Mouse (Mus musculus) adipocyte (in vitro differentiated cells): ENCODE data around the gene Gm49393.
"Not testable (repeated sequence)": the region's sequence is repeated elsewhere in the genome, so short reads cannot be mapped to it uniquely, and the experiment has no call there.

ENCODE experiments used
- DNase-seq: peaks from one replicate; pipeline ENCODE4 v3.0.0-alpha.2; 2016; ENCODE audit warnings: low spot score

The Gm49393 gene

DNA sequence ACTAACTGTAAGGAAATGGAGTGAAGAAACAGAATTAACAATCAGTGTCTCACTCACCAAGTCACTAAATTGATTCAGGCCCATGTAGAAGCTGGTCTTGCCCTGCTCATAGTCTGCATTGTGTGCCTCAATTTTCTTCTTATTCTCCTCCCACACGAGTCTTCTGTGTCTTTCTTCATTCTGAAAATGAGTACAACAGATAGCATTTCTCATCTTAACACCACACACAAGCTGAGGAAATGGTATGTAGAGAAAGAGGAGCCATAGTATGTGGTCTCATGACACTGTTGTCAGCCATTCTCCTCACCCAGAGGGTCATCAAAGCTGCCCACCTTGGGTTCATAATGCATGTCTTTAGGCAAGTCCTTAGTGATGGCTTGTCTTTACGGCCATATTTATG lies at the start of gene Gm49393:
Gene Gm49393 (minus strand): TSS at position 101 of the 400 bp plus-strand sequence.
- DNase-seq = not testable (repeated sequence)

DNA sequence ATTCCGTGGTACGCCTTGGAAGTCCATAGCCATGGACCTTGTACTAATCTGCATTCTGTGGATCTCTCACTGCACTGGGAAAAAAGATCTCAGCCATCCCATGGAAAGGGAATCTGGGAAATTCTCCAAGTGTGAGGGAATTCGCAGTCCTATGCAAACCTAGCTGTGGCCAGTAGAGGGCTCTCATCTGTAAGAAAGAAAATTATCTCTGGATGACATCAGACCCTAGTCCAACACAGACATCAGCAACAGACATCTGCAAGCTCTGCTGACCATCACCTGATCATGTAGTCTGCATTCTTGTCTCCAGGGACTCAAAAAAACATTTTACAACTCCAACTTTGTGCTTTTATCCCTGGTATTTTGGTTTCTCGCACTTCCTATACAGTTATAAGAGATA lies 36.9 kb upstream of the Gm49393 start:
- DNase-seq = peak; percentile 35

DNA sequence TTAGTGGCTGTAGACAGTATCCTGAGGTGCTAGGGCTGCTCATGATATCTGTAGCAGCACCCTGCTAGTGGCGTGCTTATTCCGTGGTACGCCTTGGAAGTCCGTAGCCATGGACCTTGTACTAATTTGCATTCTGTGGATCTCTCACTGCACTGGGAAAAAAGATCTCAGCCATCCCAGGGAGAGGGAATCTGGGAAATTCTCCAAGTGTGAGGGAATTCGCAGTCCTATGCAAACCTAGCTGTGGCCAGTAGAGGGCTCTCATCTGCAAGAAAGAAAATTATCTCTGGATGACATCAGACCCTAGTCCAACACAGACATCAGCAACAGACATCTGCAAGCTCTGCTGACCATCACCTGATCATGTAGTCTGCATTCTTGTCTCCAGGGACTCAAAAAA lies 28.6 kb upstream of the Gm49393 start:
- not testable (repeated sequence) for DNase-seq

DNA sequence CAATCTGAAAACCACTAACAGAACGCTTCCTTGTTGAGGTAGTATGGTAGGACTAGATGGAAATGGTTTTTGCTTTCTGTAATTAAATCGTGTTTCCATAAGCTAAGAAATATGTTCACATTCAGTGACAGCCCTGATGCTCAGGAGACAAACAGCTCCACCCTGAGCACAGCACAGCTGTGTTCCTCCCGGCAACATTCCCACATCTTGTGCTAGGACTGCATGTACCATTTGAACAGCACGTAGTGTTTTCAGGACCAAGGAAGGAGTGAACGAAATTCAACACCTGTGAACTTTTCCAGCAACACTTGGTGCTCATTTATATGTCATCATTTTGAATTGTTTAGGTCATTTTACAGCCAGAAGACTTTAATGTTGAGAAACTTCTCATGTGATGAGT lies 26.3 kb upstream of the Gm49393 start:
- DNase-seq = no peak

DNA sequence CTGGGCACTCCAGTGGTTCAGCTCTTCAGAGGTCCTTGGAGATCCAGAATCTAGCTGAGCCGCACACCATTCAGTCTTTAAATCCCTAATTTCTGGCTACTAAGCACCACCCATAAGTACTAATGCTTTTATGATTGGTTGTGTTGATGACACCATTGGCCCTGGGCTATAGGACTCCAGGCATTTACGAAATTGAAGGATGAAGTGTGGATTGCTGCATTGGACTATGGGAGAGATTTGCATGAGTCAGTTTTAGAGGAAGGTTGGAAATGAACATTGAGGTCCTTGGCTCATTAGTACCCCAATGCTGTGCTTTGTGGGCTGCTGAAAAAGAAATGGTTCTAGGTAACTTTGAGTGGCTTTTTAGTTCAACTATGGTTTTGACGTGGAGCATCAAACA lies 6.5 kb upstream of the Gm49393 start, which contains the start of gene Tpbpa:
Gene Tpbpa (minus strand): TSS at position 101 of the 400 bp plus-strand sequence.
- DNase-seq = not testable (repeated sequence)

DNA sequence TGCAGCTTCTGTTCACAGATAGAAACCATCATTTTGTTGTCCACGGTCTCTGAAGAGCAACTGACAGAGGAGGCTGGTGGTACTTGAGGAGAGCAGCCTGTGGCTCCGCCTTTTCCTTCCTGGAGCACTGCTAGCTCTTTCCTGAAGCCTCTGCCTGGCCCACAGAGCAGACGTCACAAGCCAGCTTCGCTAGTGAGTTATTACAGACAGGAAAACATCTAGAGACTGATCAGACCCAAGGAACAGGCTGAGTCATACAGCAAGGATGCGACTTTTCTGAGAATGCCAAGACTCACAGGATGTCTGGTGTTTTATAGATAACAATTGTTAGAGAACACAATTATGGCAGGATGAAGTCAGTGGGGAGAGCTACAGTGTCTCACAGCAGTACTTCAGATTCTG lies 1.1 kb upstream of the Gm49393 start, which contains the start of the genes Gm49391 and Ctla2a:
Gene Gm49391 (minus strand): TSS at position 72 of the 402 bp plus-strand sequence.
Gene Ctla2a (minus strand): TSS at position 126 of the 402 bp plus-strand sequence.
- no peak for DNase-seq

DNA sequence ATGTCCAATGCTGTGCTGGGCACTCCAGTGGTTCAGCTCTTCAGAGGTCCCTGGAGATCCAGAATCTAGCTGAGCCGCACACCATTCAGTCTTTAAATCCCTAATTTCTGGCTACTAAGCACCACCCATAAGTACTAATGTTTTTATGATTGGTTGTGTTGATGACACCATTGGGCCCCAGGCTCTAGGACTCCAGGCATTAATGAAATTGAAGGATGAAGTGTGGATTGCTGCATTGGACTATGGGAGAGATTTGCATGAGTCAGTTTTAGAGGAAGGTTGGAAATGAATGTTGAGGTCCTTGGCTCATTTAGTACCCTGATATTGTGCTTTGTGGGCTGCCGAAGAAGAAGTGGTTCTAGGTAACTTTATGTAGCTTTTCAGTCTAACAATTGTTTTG lies 30.6 kb downstream of the Gm49393 start, which contains the start of gene Tpbpb:
Gene Tpbpb (minus strand): TSS at position 101 of the 400 bp plus-strand sequence.
- DNase-seq = not testable (repeated sequence)

DNA sequence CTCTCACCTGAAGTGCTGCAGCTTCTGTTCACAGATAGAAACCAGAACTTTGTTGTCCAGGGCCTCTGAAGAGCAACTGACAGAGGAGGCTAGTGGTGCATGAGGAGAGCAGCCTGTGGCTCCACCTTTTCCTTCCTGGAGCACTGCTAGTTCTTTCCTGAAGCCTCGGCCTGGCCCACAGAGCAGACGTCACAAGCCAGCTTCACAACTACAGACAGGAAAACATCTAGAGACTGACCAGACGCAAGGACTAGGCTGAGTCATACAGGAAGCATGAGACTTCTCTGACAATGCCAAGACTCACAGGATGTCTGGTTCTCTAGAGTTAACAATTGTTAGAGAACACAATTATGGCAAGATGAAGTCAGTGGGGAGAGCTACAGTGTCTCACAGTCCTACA lies 38.1 kb downstream of the Gm49393 start, which contains the start of gene Ctla2b:
Gene Ctla2b (minus strand): TSS at position 120 of the 400 bp plus-strand sequence.
- peak; percentile 30 for DNase-seq

DNA sequence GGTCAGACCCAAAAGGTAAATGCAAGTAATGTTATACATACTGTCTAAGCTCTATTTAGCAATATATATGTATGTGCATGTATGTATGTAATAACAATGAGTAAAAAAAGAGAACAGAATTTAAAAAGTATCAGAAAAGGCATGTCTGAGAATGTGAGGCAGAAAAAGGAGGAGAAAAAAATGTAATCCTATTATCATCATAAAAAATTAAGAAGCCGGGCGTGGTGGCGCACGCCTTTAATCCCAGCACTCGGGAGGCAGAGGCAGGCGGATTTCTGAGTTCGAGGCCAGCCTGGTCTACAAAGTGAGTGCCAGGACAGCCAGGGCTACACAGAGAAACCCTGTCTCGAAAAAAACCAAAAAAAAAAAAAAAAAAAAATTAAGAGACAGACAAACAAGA lies 38.6 kb downstream of the Gm49393 start, which contains the start of gene Gm49392:
Gene Gm49392 (minus strand): TSS at position 101 of the 400 bp plus-strand sequence.
- not testable (repeated sequence) for DNase-seq

DNA sequence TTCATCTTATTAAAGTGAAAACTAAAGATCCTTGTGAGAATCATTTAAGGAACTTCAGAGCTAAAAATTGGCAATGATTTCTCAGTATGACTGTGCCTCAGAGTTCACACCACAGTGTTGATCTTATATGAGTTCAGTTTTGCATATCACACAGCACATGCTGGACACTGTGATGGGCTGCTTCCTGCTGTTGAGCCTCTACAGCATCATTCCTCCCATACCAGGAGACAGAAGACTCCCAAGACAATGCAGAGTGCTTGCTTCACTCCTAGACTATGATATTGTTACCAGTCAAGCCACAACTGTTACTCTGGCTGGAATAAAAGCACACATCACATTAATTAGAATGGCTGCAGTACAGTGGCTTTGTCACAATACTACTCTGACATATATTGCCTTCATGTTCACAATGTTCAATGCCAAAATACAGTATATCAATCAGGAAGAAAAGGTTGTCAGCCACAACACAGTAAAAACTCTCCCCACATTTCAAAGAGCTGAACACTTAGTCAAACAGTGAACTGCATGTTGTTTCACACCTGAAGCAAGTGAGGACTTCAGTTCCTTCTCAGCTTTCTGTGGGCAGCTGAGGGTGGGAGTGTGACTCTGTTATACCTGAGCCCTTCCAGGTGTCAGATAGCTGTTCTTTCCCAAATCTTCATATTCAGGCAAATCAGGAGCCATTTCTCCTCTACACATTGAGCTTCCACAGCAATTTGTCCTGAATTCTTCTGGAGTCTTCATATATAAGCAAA lies 39.8 kb downstream of the Gm49393 start:
- DNase-seq = no peak

DNA sequence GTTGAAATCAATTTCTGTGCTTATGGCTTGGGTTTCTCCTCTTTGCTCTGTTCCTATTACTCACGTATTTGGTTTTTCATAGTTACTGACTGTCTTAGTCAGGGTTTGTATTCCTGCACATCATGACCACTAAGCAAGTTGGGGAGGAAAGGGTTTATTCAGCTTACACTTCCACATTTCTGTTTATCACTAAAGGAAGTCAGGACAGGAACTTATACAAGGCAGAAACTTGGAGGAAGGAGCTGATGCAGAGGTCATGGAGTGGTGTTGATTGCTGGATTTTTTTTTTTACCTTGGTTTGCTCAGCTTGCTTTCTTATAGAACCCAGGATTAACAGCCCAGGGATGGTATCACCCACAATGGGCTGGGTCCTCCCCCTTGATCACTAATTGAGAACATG lies 43.1 kb downstream of the Gm49393 start:
- no peak for DNase-seq

DNA sequence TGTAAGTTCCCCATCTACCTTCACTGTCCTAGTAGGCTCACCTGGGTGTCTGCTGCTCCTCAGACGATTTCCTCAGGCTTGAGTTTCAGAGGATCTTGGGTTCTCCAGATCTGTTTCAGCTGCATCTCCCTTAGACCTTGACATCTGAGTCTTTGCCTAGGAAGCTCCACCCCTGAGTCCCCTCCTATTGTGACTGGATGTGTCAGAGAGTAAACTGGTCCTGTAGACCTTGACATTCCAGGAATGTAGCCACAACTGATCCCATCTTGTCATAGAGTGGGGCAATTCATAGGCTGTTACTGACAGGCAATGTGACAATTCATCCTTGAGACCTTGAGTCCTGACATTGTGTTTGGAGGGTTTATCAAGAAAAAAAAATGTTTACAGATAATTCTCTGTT lies 71.1 kb downstream of the Gm49393 start, which contains the start of gene 4930486L24Rik:
Gene 4930486L24Rik (minus strand): TSS at position 195 of the 400 bp plus-strand sequence.
- DNase-seq = no peak

DNA sequence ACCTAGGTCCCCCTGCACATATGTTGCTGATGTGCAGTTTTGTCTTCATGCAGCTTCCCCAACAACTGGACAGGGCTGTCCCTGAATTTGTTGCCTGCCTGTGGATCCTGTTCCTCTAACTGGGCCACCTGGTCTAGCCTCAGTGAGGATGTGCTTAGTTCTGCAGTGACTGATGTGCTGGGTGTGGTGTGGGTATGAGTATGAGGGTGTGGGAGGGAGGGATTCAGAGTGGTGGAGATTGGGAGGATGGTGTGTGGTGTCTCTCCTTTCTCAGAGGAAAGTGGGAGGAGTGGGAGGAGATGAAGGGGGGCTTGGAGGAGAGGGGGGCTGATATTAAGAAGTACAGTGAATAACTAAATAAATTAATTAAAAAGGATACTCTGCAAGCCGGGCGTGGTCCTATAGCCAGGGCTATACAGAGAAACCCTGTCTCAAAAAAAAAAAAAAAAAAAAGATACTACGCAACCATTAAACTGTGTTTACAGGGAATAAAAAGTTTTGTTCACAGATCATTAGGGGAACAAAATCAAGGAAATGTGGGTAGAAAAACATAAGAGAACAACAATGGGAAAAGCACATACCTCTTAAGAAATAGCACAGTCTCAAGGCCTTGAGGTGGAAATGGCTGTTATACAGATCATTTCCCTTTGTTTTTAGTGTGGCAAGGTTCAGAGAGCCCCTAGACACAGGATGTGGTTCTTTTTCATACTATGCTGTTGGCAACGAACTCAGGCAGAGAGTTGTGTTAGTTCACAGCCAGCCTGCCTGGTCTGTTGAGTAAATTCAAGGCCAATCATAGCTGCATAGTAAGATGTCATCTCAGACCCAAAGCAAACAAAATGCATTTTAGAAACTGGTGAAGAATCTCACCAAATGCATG lies 86.9 kb downstream of the Gm49393 start:
- peak; percentile 14 for DNase-seq

DNA sequence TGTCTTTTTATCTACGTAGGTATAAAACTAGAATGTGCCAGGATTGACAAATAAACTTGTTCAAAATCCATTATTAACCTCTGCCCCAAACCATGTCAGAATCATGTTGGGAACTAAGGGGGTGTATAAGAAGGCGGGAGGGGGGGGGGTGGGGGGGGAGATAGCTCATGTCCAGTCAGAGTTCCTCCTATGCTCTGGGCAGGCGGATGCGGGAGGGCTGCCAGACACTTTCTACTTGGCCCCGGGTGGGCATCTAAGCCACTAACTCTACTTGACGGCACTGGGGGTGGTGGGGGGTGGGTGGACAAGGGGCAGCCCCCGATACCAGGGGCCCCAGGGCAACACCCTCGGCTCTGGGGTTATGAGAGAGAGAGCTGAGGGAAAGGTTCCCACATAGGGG lies 92.2 kb downstream of the Gm49393 start:
- no peak for DNase-seq

DNA sequence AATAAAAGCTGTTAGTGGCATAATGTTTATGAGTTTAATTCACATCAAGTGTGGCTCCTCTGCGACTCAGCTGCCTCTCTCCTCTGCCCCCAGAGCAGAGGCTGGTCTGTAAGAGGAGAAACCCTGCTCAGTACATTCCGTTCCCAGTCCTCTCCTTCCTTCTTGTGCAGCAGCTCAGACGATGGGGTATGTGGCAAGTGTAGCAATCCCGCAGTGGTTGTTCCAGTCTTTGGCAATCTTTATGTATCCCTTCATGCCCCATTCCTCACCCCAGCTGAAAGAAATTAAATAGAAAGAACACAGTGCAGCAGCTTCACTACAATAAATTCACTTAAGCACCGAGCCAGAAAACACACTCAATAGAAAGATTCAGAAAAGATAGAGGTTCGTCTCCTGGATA lies 92.7 kb downstream of the Gm49393 start:
- peak; percentile 50 for DNase-seq

DNA sequence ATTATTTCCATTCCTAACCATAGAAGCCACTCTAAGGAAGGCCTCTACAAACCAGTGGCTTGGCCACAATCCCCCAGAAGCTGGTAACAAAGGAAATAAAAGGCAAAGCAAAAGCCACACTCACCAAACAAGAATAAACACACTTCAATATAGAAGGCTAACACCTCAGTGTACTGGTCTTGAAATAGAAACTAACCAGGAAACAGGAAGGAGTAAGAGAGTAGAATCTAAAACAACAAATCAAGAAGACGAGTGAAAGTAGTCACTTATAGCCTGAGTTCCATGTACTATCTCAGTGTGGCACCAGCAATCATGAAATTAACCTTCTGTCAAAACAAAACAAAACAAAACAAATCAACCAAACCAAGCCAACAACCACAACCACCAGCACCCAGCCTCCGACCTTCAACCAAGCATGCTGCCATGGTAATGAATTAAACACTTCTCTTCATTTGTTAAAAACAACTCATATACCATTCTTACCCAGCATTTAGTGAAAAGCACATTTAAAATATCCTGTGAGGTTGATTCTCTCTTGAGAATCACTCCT lies 96.0 kb downstream of the Gm49393 start:
- no peak for DNase-seq

DNA sequence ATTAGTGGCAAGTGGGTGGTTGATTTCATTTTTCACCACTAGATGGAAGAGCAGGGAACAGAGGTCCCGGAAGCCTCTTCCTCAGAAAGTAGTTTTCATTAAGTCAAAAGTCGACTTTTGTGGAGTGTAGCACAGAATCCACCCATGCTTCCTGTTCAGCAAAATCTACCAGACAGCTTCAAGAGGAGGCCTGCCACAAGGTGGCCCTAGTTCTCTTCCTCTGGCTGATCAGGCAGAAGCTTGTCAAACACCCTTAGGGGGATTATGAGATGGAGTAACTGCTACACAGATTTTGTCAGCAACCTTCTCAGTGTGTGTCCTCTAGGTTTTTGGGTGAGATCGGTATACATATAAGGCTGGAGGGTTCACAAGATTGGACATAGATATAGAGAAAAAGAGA lies 109.3 kb downstream of the Gm49393 start:
- DNase-seq = peak; percentile 31

DNA sequence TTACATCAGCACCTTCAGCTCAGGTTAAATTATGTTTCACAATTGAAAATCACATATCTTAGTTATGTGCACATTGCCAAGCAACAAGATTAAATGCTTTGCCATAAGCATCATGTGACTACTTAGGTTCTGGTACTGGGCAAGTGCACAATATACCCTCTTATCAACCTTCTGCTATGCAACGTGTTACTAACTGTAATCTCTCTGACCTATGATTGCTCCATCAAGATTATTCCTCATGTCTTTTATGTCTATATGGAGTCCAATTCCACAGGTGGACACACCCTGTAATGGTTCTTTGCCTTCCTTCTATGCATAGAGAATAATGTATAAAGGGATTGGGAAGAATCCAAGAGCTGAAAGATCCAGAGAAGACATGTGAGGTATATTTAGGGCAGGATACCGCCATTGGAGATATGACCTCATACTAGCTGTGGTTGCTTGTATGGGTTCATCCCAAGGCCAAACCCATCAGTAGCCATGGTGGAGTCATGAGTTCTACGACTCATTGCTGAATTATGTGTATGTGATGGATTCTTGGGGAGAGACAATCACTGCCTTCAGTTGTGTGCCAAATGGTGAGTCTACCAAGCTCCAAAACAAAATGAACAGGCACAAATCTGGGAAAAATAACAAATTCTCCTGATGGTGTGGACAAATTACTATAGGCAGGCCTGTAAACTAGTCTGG lies 114.8 kb downstream of the Gm49393 start:
- no peak for DNase-seq

DNA sequence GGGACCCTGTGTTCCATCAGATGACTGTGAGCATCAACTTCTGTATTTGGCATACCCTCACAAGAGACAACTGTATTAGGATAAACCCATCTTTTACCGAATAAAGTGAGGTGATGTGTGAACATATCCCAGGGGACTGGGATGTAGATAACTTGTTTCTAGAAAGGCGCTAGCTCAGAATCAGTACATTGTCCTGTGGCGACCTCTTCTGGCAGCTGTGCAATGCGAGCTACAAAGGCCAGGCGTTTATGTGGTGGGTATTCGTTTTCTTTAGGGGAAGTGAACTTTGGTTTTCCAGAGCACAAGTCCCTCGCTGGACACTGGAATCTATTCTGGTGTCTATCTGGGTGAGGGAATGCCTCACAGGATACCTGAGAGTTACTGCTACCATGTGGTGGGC lies 115.9 kb downstream of the Gm49393 start:
- DNase-seq = no peak

DNA sequence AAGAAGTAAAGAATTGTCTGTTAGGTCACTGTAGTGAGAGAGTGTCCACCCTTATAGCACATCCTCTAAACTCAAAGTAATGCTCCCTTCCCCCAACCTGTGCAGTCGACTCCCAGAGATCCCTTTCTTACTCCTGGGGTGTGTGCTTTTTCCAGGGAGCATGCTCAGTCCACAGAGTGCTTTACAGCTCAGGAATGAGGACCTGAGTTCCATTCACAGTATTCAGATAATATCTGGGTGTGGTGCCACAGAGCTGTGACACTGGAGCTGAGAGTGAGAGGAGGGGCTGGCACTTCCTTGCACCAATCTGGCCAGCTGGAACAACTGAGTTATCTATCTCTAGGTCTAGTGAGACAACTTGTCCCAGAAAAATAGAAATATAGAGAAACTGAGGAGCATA lies 121.7 kb downstream of the Gm49393 start:
- no peak for DNase-seq

DNA sequence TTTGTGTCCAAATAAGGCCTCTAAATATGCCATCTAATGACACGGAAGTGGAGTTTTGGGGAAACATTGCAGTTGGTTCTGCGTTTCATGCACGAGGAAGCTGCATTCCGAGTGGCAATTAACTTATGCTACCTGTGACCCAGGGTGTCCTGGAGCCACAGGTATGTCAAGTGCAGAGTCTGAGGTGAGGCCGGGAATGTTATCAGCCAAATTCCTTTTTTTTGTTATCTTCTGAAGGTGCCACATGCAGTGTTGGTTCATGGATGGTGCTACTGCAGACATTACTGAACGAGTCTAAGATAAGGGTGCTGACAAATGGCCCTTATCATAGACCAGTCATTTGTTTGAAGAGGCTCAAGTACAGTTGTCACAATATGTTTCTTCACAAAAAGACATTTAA lies 122.6 kb downstream of the Gm49393 start:
- DNase-seq = no peak
